Mouse (Mus musculus) inflammation-experienced regulatory T-cells, adult 6 months (primary cell): ENCODE measurements around the gene Srsf2. TPM values are rescaled to one million over a fixed set of nuclear protein-coding genes. Genes with fewer than 3 reads are reported as not detected.
"Not testable (repeated sequence)": the region's sequence is repeated elsewhere in the genome, so short reads cannot be mapped to it uniquely, and the experiment has no call there.

Experiments used
- ATAC-seq: one replicate; pipeline ENCODE4 v1.8.0; 2017
- polyA plus RNA-seq, 3 experiments: library from polyadenylated mRNA; unstranded; fragments of 100-300 nt; shearing (Covaris generic); gene quantifications; one replicate each; pipeline ENCODE4 v1.2.1; 2017

Srsf2 gene
- 100 to 1,000 TPM; 189 to 367 (median 325) TPM for polyA plus RNA-seq

DNA sequence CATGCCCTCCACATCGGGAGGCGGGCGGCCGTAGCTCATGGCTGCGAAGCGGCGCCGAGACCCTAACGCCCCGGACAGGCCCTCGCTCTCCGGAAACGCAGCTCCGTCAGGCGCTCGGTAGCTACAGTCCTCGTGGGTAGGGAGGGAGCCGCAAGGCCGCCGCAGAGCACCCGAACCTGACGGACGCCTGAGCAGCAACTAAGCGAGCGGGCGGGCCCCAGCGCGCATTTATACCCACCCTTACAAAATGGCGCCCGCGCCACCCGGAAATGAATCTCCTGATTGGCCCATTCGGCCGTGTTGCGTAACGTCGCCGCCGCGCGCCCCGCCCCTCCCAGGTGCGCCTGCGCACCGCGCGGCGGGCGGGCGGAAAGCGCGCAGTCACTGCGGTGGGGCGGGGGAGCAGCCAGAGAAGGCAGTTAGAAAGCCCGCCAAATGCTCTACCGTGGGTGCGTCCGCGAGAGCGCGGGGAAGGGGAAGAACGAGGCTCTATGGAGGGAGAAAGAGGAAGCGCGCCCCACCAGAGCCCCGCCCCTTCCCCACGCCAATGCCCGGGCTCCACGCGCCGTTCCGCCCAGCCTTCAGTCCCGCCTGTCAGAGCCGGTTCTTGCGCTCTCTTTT, at the start of gene Srsf2:
Gene Srsf2 (minus strand): TSS at position 204 of the 621 bp plus-strand sequence.
- peak; percentile 74 for ATAC-seq

DNA sequence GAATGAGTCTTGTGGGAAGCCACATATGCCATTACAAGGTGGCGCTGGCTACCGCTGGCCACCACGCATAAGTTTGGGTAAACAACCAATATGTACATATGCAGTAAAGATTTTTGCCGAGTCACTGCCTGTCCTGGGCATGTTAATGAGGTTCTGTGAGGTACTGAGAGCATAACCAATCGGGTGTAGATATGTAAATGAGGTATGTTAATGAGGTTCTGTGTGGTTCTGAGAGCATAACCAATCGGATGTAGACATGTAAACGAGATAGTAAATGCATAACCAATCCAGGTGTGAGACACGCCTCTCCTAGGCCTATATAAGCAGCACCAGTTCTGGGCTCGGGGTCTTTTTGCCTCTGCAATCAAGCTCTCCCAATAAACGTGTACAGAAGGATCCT, 49.7 kb upstream of the Srsf2 start:
- not testable (repeated sequence) for ATAC-seq

DNA sequence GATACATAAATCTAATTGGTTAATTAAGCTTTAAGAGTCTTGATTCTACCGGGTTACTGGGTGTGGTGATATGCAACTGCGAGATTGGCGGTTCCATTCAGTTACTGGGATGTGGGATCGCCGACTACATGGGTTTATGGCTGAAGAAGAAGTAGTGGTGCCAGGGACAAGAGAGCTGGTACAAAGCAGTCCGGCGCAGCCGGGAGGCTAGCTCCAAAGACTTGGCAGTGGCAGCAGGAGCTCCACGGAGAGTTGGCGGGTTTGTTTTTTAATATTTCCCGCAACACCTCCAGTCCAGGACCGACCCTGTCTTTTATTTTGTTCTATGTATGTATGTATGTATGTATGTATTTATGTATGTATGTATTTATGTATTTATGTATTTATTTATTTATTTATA, 46.4 kb upstream of the Srsf2 start:
- ATAC-seq = no peak

DNA sequence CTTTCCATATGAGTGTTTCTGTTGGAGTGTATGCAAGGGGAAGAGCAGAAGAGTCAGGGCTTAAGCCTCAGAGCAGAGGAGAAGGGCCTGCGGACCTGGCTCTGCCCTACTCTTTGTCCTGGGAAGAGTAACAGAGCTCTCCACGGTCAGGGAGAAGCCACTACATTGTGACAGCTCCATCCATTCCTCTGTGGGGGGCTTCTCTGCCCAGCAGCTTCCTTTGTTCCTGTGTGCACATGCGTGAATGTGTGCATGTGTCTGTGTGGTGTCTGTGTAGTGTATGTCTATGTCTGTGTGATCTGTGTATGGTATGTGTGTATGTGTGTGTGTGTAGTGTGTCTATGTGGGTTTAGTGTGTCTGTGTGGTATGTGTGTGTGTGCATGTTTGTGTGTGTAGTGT, 42.5 kb upstream of the Srsf2 start:
- ATAC-seq = no peak

DNA sequence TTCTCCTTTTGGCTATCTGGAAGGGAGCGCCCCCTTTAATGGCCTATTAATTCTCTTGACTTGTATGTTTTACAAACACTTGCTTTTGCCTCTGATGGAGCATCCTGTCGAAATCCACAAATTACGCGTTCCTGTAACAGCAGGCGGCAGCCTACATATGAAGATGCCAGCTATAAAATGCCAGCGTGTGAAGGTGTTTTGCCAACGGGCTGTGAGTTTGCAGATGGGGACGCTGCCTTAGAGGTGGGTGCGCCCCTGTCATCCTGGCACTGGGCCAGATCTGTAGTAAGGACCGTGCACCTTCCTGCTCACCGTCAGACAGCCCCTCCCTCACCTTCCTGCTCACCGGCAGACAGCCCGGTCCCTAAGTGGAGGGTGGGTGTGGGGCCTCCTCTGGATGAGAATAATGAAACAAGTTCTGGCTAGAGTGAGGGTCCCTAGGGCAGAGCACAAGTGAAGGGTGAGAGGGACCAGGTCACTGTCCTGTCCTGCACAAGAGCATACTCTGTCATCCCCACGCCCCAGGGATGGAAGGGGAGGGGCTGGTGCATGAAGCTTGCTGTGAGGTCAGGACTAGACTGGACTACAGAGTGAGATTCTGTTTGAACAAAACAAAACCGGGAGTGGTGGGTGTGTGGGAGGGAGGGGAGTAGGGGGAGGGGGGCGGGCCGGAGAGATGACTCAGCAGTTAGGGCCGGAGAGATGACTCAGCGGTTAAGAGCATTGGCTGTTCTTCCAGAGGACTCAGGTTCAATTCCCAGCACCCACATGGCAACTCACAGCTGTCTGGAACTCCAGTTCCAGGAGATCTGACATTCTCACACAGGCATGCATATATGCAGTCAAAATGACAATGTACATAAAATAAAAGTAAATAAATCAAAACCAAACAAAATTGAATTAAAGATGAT, 40.9 kb upstream of the Srsf2 start:
- ATAC-seq = no peak

DNA sequence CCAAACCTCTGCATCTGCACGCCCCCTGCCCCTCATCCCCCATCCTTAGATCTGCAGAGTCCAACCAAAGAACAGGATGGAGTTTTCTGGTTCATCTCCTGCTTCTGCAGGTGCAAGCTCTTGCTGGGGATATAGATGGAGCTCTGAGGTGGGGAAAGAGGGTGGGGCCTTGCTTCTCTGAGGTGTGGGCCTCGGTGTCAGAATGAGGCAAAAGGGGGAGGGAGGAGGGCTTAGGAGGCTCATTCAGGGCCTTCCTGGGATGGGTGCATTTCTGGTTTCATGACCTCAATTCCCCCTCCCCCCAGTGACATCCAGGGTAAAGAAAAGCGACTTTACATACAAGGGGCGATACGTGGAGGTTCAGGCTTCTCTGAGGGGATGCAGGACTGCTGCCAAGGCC, 34.2 kb upstream of the Srsf2 start:
- ATAC-seq = no peak

DNA sequence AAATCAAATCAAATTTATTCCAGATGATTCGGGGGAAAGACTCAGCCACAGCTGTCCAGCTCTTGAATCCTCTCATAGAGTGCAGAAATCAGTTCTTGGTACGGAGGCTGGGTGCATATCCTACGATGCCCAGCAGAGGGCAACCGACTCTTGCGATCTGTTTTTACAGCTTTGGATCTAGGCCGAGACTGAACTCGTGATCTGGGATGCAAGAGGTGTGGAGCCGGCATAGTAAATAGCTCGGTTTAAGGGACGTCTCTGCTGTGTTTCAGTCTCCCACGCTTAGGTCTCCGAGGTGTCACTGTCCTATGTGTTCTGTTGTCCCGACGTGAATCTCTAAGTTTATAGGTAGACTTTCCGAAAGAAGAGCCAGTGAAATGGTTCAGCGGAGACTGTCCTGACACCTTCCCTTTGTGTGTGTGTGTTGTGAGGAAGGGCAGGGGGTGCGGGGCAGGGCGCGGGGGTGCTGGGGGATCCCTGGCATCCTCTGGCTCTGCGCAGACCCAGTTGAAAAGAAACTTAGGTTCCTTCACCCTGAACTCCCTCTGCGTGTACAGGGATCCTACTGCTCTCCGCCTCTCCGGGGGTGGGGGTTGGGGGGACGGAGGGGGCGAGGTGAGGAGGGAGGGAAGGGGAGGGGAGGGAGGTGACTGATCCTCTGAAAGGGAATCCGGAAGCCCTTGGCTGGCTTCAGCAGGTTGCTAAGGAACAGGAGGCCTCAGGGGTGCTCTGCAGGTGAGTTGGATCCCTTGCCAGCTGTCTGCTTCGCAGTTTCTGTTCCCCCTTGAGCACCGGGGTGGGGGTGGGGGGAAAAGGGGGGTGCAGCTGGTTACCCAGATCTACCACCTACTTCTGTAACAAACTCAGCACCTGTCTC, 32.6 kb upstream of the Srsf2 start:
- ATAC-seq = peak; percentile 48

DNA sequence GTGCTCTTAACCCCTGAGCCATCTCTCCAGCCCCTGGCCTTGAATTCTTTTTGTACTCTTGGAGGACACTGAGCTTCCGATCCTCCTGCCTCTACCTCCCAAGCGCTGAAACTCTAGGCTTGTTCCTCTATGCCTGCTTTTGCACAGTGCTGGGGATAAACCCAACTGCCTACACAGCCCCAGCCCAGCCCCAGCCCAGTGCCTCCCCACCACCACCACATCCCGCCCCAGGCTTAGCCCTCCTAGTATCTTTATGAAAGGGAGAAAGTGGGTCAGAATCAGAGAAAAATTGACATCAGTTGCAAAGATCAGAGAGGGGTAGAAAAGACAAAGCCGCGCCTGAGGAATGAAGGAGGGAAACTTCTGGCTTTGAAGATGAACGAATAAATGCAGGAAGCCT, 31.2 kb upstream of the Srsf2 start:
- no peak for ATAC-seq

DNA sequence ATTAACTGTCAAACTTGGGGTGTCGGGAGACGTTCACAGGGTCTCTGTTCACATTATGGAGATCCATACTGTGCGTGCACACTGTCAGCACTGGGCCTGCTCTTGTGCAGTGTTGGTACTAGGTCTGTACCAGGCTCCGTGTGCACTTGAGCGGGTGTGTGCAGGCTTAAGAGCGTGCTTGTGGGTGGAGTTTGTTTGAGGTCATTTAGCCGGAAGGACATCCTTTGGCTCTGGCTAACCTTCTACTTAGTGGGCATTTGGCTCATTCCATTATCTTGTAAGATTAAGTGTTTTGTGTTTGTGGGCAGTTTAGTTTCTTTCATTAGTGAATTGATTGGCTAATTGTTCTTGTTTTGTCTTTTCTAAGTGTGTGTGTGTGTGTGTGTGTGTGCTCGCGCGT, 29.6 kb upstream of the Srsf2 start:
- no peak for ATAC-seq

DNA sequence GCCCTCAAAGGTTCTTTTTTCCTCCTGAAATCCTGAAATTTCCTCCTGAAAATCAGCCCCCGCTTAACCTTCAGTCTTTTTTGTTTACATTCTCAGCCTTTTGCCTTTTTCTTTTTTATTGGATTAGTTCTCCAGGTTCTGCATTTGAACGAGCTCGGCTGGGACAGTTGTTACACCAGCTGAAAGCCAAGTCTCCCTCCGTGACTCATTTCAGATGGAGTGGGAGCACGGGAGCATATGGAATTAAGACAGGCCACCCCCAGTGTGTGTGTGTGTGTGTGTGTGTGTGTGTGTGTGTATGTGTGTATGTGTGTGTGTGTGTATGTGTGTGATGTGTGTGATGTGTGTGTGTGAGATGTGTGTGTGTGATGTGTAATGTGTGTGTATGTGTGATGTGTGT, 28.5 kb upstream of the Srsf2 start:
- no peak for ATAC-seq

DNA sequence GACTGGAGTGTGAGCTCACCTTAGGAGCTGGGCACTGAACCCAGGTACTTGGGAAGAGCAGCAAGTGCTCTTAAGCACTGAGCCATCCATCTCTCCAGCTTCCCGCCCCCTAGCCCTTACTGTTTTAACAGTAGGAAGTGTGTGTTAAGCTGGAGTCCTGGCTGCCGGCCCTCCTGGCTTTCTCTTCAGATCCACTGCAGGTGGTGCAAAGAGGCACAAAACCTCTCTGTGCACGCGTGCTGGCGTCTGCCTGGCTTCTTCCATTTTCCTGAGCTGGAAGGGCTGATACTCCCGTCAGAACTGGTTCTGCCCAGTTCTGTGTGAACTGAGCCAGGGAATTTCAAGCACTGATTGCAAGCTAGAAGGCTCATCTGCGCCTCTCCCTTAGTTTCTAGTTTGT, 27.9 kb upstream of the Srsf2 start:
- ATAC-seq = no peak

DNA sequence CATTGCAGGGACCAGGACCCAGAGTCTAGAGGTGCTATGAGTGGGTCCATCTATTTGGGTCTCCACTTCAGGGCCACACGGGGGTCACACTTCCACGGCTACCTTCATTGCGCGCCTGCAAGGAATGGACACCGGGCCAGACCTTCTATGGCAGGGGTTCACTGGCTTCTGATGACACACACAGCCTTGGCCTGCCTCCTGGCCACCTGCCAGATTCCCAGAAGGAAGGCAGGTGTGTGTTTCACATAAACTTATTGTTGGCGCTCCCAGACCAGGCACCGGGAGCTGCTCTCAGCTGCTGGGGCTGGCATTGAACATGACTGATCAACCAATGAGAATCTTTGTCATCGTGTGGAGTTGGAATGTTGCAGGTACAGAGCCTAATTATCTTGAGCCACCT, 25.6 kb upstream of the Srsf2 start:
- no peak for ATAC-seq

DNA sequence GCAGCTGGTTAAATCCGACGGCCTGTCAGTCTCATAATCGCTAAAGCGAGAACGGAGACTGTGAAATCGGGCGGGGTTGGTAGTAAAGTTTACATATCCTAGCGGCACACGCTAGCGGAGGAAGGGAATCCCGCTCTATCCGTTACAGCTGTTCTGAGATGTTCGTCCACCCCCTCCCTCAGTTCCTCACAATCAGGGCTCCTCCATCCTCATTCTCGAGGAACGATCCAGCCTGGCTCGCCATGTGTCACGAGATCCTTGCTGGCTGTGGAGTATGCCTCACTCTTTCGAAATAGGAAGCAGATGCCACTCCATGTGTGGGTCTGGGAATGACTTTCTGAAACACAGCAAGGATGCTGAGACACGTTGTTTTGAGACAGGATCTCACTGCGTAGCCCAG, 21.1 kb upstream of the Srsf2 start:
- no peak for ATAC-seq

DNA sequence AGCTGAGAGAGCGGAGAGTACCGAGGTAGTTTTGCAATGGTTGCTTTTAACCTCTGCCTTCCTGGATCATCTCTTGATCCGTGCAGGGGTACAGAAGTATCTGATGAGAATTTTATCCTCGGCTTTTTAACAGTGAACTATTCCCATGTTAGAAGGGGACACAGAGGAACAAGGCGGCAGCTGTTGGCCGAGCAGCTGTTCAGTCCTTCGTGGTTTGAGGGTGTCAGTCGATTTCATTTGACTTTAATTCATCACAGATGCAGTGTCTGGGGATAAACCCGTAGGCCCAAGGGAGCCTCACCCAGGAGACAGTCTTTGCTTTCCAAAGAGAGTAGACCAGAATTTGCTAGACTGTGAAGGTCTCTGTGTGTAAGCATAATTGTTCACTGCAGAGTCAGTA, 18.6 kb upstream of the Srsf2 start:
- no peak for ATAC-seq

DNA sequence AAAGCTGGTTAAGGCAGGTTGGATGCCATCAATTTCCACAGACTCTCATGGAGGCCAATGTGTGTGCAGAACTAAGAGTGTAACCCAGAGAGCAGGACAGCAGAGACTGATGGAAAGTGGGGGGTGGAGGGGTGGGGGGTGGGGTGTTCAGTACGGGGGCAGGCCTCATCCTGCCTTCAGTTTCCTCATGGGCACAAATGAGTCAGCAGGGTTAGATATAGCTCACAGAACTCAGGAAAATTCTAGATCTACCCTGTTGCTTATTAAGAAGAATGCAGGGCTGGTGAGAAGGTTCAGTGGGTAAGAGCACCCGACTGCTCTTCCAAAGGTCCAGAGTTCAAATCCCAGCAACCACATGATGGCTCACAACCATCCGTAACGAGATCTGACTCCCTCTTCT, 16.7 kb upstream of the Srsf2 start:
- peak; percentile 43 for ATAC-seq

DNA sequence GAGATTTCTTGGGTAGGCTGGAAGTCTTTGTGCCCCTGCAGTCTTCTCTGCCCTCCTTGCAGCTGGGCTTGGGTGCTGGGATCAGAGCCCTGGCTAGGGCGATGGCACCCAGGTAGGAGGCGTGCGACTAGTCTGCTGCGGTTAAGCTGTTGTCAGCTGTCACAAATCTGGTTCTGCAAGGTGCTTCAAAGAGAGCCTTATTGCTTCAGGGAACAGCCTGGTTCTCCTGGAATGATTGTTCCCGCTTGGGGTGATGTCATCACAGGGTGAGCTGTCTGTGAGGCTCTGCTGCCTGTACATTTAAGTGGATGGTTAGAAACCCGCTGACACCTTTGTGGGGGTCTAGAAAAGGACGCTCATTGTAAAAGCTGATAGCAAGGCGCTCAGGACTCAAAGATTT, 16.3 kb upstream of the Srsf2 start:
- ATAC-seq = no peak

DNA sequence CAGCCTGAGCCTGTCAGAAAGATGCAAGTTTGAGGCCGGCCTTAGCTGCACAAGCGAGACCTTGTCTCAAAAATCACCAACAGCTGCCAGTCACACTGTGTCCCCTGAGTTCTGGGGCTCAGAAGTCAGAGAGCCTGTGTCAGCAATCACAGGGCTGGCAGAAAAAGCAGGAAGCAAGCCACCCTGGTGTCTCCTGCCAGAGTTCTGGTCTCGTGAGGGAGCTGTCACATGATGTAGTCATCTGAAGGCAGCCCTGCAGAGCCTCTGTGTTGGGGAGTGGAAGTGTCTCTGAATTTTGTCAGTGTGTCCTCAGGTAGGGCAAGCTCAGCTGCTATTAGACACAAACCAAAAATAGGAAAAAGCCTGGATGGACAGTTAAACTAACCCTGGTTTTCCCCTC, 15.2 kb upstream of the Srsf2 start:
- peak; percentile 32 for ATAC-seq

DNA sequence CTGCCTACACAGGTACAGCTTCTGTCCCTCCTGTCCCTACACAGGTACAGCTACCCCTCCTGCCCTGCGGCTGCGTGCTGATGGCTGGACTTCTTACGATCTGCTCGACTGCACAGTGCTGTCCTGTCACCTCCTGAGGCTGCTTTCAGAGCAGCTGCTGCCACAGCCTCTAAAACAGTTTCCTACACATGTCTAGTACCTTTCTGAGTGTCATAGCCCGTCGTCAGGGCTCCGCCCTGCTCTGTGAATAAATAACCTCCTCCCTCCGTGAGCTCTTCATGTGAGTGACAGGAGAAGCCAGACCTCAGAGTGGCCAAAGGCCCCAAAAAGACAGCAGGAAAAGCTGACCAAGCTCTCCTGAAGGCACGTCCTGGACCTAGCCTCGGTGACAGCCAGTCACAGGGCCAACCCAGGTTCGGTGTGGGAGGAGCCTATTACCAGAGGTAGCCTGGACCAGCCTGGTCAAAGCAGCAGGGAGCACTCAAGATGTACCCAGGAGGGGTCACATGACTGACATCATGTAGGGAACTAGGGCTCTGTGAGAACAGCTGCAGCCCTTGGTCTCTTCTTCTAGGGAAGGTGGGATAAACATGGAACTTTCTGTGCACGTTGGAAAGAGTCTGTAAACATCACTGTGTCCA, 13.2 kb upstream of the Srsf2 start:
- ATAC-seq = no peak

DNA sequence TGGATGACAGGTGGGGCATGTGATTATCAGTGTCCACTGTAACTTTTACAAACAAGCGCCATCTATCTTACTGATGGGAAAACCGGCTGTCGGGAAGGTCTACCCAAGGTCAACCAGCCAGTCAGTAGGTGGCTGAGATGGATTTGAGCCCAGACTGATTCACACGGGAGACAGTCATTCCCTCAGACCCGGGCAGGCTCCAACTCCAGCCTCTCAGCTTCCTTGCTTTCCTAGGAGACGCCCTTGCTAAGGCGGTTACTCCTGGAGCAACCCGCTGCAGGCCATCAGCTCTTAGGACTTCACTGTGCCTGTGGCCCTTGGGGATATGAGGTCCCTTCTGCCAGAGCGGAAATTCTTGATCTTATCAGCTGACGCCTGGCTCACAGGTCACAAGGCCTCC, 11.6 kb upstream of the Srsf2 start:
- ATAC-seq = no peak

DNA sequence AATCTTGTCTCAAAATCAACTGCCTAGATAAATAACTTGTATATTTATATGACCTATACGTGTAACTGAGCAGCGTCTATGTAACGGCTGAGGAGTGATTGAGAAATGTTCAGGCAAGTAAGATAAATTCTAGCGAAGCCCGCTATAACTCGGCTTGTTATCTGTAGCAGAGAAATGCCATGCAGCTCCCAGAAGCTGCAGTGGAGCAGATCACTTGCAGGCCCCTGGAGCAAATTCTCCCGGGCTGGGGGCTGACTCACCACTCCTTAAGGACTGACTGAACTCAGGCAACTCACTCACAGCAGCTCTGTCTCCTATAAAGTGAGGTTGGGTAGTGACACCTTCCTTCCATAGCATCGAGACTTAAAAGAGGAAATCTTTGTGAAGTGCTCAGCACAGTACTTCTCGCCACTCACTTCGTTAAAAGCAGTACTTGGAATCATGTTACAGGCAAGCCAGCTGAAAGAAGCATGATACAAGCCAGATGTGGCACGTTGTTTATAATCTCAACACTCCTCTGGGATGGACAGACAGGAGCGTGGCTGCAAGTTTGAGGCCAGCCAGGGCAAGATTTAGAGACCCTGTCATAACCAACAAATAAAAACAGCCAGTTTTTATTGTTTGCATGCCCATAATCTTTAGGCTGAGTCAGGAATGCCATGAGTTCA, 4.4 kb upstream of the Srsf2 start:
- no peak for ATAC-seq

DNA sequence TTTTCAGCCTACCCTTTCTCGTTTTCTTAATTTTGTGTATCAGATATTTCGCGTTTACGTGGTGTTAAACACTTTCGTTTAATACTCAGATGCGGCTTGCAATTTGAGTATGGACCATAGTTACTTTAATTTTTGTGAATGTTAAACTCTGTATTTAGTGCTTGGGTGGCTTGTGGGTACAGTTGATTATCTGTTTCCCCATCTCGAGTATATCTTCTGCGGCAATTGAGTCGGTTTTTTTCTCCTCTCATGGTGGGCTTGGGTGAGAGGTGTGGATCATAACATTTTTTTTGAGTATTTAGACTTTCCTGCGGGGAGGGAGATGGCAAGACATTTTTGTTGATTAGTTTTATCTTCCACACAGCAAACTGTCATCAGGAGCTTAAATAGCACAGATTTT, 1.4 kb upstream of the Srsf2 start:
- ATAC-seq = no peak

DNA sequence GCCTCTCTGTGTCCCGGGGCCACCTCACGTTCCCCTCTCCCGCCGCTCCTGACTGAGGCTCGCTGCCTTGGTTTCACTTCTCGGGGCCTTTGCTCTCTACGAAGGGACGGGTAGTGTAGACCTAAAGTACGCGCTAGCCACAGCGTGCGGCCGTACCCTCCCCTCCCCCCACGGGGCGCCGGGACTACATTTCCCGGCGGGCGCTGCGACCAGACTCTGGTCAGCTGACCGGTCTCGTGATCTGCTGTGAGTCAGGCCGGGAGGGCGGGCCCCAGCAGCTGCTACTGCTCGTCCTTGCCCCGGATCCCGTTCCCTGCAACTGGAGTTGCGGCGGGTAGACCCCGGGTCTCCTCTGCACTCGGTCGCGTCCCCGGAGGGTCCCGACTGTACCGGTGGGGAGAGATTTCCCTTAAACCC, 626 bp upstream of the Srsf2 start:
- peak; percentile 72 for ATAC-seq
